Mouse (Mus musculus): ENCODE results near the gene Il12a.

Gene Il12a

GRCm38 (mm10) chr3:68742718-68743471 is 52.5 kb downstream of the Il12a start:
- WGBS: 55% methylated on average over 9 of the region's 9 CpGs

- WGBS: 28% methylated on average over 3 of the region's 3 CpGs
Measured at GRCm38 (mm10) chr3:68743472-68743732, 53.0 kb downstream of the Il12a start.

GRCm38 (mm10) chr3:68744162-68744561 is 53.7 kb downstream of the Il12a start:
- WGBS: 45% methylated on average over 1 of the region's 1 CpGs

DNA sequence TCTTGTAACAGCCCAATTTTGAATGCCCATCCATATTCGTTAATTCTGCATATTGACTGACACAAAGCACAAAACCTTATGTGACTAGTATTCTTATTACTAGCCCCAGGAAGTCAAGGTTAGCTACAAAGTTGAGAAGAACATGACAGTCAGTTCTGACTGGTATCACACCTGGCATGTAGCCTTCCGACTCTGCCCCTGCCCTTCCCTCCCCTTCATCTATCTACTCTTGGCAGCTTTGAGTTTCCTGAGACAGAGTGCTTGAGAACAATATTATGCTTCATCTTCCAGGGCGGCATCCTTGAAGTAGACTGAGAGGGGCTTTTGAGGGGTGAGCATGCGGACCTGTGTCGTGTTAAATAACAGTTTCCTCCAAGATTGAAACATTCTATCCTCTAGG is 54.6 kb downstream of the Il12a start:
- 87% methylated on average over 5 of the region's 5 CpGs for WGBS

DNA sequence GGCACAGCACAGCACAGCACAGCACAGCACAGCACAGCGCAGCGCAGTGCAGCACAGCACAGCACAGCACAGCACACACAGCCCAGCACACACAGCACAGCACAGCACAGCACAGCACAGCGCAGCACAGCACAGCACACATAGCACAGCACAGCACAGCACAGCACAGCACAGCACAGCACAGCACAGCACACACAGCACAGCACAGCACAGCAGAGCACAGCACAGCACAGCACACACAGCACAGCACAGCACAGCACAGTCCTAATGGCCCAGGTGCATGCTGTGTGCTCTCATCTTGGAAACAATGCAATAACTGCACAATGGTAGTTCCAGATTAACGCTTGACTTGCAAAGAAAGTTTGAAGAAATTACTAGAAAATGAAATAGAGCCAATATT is 55.8 kb downstream of the Il12a start:
- WGBS: 77% methylated on average over 4 of the region's 4 CpGs

Measured in cerebral cortex, adult 2 months (tissue).